In the genomic region with DNA sequence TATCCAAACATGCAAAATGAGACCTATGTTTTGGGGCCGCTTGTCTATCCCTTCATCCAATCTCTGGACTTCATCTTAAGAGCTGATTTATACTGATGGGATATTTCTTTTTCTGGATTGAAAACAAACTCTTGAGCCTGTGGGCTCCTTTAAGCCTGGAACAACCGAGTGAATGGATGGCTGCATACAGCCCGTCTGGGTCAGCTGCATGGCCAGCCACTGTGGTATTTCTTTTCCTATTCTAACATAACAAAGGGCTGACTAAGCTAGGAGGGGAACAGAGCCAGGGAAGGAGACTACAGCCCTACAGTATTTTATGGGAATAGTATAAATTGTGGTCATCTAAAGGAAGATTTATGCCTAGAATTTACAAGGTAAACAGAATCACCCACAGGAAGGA, we compare ENCODE assay signal across 13 mouse cellular contexts.
"Had no signal": no experiment of that assay in that cellular context is flagged by ENCODE, and none has a peak within 500 bp of the region (broad histone marks: within the 10 kb centered on the region; RNA-seq: fewer than 3 reads in every experiment).

No protein-coding gene starts in this region.

- H3K9me3 ChIP-seq: midbrain, embryonic 15.5 days; neural tube, embryonic 13.5 days had no signal

- H3K4me3 ChIP-seq: limb, embryonic 13.5 days; midbrain, embryonic 15.5 days; neural tube, embryonic 13.5 days had no signal

- H3K27me3 ChIP-seq: limb, embryonic 13.5 days; midbrain, embryonic 15.5 days; neural tube, embryonic 13.5 days had no signal

- H3K36me3 ChIP-seq: midbrain, embryonic 15.5 days; neural tube, embryonic 13.5 days had no signal

- H3K4me1 ChIP-seq: midbrain, embryonic 15.5 days had no signal

- DNase-seq: kidney, adult 11 months; kidney, adult 9 months; kidney, postnatal 14 days; layer of hippocampus, adult 9-11 months; layer of hippocampus, postnatal 36 days; lung, adult 18-20 months; right cerebral cortex, adult 18-20 months; thymus, adult 2 months; thymus, postnatal 25 days had no signal

- H3K9ac ChIP-seq: limb, embryonic 13.5 days; liver, embryonic 14.5 days; midbrain, embryonic 15.5 days; neural tube, embryonic 13.5 days had no signal

- ATAC-seq: midbrain, embryonic 15.5 days had no signal

- H3K27ac ChIP-seq: limb, embryonic 13.5 days; liver, embryonic 14.5 days; midbrain, embryonic 15.5 days; neural tube, embryonic 13.5 days had no signal

- H3K4me2 ChIP-seq: limb, embryonic 13.5 days; midbrain, embryonic 15.5 days; neural tube, embryonic 13.5 days had no signal
